Mouse (Mus musculus) embryonic facial prominence, embryonic 13.5 days (tissue): ENCODE results near the gene Gm12569. TPM values are rescaled to one million over a fixed set of nuclear protein-coding genes. Genes with fewer than 3 reads are reported as not detected.

Experiments used
- ATAC-seq: fragments of 200-750 bp; cut with Nextera tagmentation; 2 replicates; pipeline ENCODE4 v1.8.0; 2017; ENCODE audit warnings: low read depth; ENCODE audit not compliant: insufficient number of reproducible peaks, insufficient read depth, low FRiP score, low TSS enrichment
- H3K27ac ChIP-seq: fragments of 300-500 bp; sonication (generic); 2 replicates; pipeline ENCODE4 v1.5.1; 2015; ENCODE audit warnings: moderate library complexity, mild to moderate bottlenecking, inconsistent platforms
- H3K27me3 ChIP-seq: fragments of 300-500 bp; sonication (generic); 2 replicates; pipeline ENCODE4 v1.6.1; 2015; ENCODE audit warnings: mild to moderate bottlenecking, inconsistent platforms
- H3K36me3 ChIP-seq: fragments of 300-500 bp; sonication (generic); 2 replicates; pipeline ENCODE4 v1.6.1; 2015; ENCODE audit warnings: mild to moderate bottlenecking, inconsistent platforms
- H3K4me1 ChIP-seq: fragments of 300-500 bp; sonication (generic); 2 replicates; pipeline ENCODE4 v1.6.1; 2015; ENCODE audit warnings: inconsistent platforms
- H3K4me2 ChIP-seq: fragments of 300-500 bp; sonication (generic); 2 replicates; pipeline ENCODE4 v1.6.1; 2015; ENCODE audit warnings: moderate library complexity, mild to moderate bottlenecking, inconsistent platforms
- H3K4me3 ChIP-seq: fragments of 300-500 bp; sonication (generic); 2 replicates; pipeline ENCODE4 v1.5.1; 2015; ENCODE audit warnings: mild to moderate bottlenecking, inconsistent platforms
- H3K9ac ChIP-seq: fragments of 300-500 bp; sonication (generic); 2 replicates; pipeline ENCODE4 v1.6.1; 2015; ENCODE audit warnings: mild to moderate bottlenecking, inconsistent platforms
- H3K9me3 ChIP-seq: fragments of 300-500 bp; sonication (generic); 2 replicates; pipeline ENCODE4 v1.6.1; 2016; ENCODE audit warnings: inconsistent platforms
- WGBS: fragments of 180-500 bp; shearing (Covaris S2); methylation state at CpG from one replicate; pipeline ENCODE4 v1.1.7; 2015; ENCODE audit warnings: mixed read lengths; 5-methylcytosine and 5-hydroxymethylcytosine counted together
- polyA plus RNA-seq: library from polyadenylated mRNA; unstranded; fragments of >200 nt; fragmentation: Nextera tagmentation; extraction: Ambion mirVana; gene quantifications from 2 replicates; pipeline ENCODE4 v1.2.1, GENCODE M21; 2015

Gene Gm12569
- polyA plus RNA-seq = not detected in 2 replicates

GRCm38 (mm10) chr11:51220308-51220707 lies at the start of gene Gm12569:
Gm12569 (plus strand) TSS chr11:51220473.
- no peak within 1 kb of the TSS for H3K27ac ChIP-seq
- H3K4me2 ChIP-seq = no peak within 1 kb of the TSS
- no peak for ATAC-seq
- no peaks in the 10 kb centered on the region for H3K27me3 ChIP-seq
- H3K4me1 ChIP-seq = no peaks in the 10 kb centered on the region
- no peak within 1 kb of the TSS for H3K9ac ChIP-seq
- no peaks in the 10 kb centered on the region for H3K9me3 ChIP-seq
- no peaks in the 10 kb centered on the region for H3K36me3 ChIP-seq
- WGBS = 93% methylated on average over 11 of the region's 11 CpGs
- H3K4me3 ChIP-seq = no peak within 1 kb of the TSS

GRCm38 (mm10) chr11:51202726-51203125 lies 17.5 kb upstream of the Gm12569 start:
- Histone ChIP-seq H3K27me3 (no peaks in the 10 kb centered on the region), H3K27ac (no peak overlapping the region), H3K4me3 (no peak overlapping the region), H3K36me3 (no peaks in the 10 kb centered on the region), H3K4me2 (no peak overlapping the region), H3K9me3 (no peaks in the 10 kb centered on the region), H3K9ac (no peak overlapping the region), H3K4me1 (no peaks in the 10 kb centered on the region)
- ATAC-seq = no peak
- 78% methylated on average over 5 of the region's 5 CpGs for WGBS

GRCm38 (mm10) chr11:51207758-51208157 lies 12.5 kb upstream of the Gm12569 start:
- H3K9ac ChIP-seq = no peak overlapping the region
- H3K4me3 ChIP-seq = no peak overlapping the region
- WGBS = 86% methylated on average over 3 of the region's 3 CpGs
- no peaks in the 10 kb centered on the region for H3K4me1 ChIP-seq
- no peak overlapping the region for H3K4me2 ChIP-seq
- no peaks in the 10 kb centered on the region for H3K9me3 ChIP-seq
- H3K27me3 ChIP-seq = no peaks in the 10 kb centered on the region
- ATAC-seq = no peak
- H3K27ac ChIP-seq = no peak overlapping the region
- no peaks in the 10 kb centered on the region for H3K36me3 ChIP-seq

DNA sequence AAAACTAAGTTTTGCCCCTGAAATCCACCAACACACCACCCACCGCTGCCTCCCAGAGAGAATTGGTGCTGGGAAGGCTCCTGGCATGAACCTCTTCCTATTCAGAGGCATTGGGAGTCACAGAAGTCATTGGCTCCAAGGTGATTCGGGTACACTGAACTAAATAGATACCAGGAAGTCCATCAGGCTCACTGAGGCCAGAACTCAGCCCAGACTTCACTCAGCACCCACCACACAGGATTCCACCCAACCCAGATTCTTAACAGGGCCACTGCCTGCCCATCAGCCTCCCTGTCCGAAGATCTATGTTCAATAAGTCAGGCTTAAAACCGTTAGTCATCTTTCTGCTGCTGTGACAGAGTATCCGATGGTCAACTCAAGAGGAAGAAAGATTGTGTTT lies 8.8 kb upstream of the Gm12569 start:
- no peak for ATAC-seq
- H3K27ac ChIP-seq = no peak overlapping the region
- 89% methylated on average over 5 of the region's 5 CpGs for WGBS

DNA sequence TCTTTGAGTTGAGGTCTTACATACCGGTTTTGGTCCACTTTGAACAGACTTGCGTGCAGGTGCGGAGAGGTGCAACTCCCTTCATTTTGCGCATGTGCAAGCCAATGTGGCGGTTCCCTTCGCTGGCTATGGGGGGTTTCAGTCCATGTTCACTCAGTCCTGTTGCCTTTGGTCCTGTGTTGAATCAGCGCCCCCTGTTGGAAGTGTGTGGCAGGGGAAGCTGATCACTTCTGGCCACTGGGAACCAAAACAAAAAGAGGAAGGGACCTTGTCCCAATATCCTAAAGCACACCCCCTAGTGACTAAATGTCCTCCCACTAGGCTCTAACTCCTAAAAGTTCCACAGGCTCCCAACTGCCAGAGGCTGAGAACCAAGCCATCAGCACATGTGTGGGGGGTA lies 6.3 kb upstream of the Gm12569 start:
- Histone ChIP-seq H3K27ac (no peak overlapping the region), H3K36me3 (no peaks in the 10 kb centered on the region), H3K4me2 (no peak overlapping the region), H3K4me3 (no peak overlapping the region), H3K9me3 (no peaks in the 10 kb centered on the region), H3K9ac (no peak overlapping the region), H3K27me3 (no peaks in the 10 kb centered on the region), H3K4me1 (no peaks in the 10 kb centered on the region)
- 87% methylated on average over 7 of the region's 7 CpGs for WGBS
- ATAC-seq = no peak

More for the DNA sequence above, 8.8 kb upstream of the Gm12569 start:
- no peaks in the 10 kb centered on the region for H3K27me3 ChIP-seq
- H3K9me3 ChIP-seq = no peaks in the 10 kb centered on the region
- H3K4me3 ChIP-seq = no peak overlapping the region
- no peak overlapping the region for H3K4me2 ChIP-seq
- H3K9ac ChIP-seq = no peak overlapping the region
- no peaks in the 10 kb centered on the region for H3K4me1 ChIP-seq
- no peaks in the 10 kb centered on the region for H3K36me3 ChIP-seq

DNA sequence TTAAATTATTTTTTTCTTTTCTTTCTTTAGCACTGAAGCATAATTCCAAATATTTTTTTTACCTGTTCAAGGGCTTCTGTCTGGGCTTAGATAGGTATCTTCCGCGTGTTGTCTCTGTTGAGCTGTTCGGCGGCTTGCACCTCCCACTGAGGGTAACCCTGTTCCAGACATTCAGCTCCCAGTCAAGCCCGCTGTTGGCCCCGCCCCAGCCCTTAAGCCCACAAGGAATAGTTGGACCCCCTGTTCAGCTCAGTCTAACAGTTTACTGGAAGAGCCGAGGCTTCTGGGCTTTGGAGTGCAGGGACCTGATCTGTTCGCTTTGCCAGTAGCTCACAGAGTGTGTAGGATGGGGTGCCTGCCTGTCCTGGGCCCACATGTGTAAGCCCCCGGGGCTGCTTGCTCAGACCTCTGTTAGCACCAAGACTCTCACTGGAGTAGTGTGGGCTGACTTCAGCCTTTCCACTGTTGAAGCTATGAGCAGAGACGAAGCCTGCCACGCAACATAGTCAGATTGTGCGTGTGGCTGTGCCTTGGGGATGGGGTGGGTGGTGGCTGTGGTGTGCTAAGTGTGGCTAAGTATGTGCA lies 785 bp upstream of the Gm12569 start:
- H3K4me1 ChIP-seq = no peaks in the 10 kb centered on the region
- H3K4me2 ChIP-seq = no peak overlapping the region
- H3K36me3 ChIP-seq = no peaks in the 10 kb centered on the region
- no peak overlapping the region for H3K9ac ChIP-seq
- no peak overlapping the region for H3K27ac ChIP-seq
- WGBS = 76% methylated on average over 12 of the region's 12 CpGs
- H3K4me3 ChIP-seq = no peak overlapping the region
- no peaks in the 10 kb centered on the region for H3K9me3 ChIP-seq
- no peak for ATAC-seq
- no peaks in the 10 kb centered on the region for H3K27me3 ChIP-seq

- Histone ChIP-seq H3K9ac (no peak overlapping the region), H3K36me3 (no peaks in the 10 kb centered on the region), H3K4me1 (no peaks in the 10 kb centered on the region), H3K4me3 (no peak overlapping the region), H3K27me3 (no peaks in the 10 kb centered on the region), H3K9me3 (no peaks in the 10 kb centered on the region), H3K4me2 (no peak overlapping the region), H3K27ac (no peak overlapping the region)
- ATAC-seq = no peak
- 84% methylated on average over 4 of the region's 4 CpGs for WGBS
Measured at GRCm38 (mm10) chr11:51227104-51227503, 6.8 kb downstream of the Gm12569 start.

DNA sequence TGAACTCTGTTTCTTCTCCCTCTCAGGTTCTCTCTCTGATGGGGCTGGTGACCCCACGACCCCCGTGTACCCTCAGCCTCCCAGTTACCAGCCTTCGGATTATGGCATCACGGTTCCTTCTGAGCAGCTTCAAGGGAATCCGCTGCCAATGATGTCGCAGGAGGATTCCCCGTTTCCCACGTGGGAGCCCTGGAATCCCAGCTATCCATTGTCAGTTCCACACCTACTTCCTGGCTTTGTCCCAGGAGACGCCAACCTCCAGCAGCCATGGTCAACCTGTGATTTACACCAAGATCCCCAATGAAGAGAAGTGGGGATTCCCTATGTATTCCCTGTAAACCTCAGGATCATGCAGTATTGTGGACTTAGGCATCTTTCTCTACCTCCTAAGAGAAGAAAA lies 14.4 kb downstream of the Gm12569 start:
- Histone ChIP-seq H3K9ac (no peak overlapping the region), H3K4me3 (no peak overlapping the region), H3K4me2 (no peak overlapping the region), H3K27ac (no peak overlapping the region), H3K27me3 (no peaks in the 10 kb centered on the region), H3K9me3 (no peaks in the 10 kb centered on the region), H3K4me1 (no peaks in the 10 kb centered on the region), H3K36me3 (no peaks in the 10 kb centered on the region)
- no peak for ATAC-seq
- 89% methylated on average over 9 of the region's 9 CpGs for WGBS

GRCm38 (mm10) chr11:51242897-51243296 lies 22.6 kb downstream of the Gm12569 start:
- no peaks in the 10 kb centered on the region for H3K4me1 ChIP-seq
- no peak overlapping the region for H3K9ac ChIP-seq
- no peaks in the 10 kb centered on the region for H3K27me3 ChIP-seq
- 86% methylated on average over 2 of the region's 2 CpGs for WGBS
- H3K4me2 ChIP-seq = no peak overlapping the region
- no peak overlapping the region for H3K4me3 ChIP-seq
- no peaks in the 10 kb centered on the region for H3K36me3 ChIP-seq
- no peak for ATAC-seq
- H3K9me3 ChIP-seq = no peaks in the 10 kb centered on the region
- no peak overlapping the region for H3K27ac ChIP-seq

DNA sequence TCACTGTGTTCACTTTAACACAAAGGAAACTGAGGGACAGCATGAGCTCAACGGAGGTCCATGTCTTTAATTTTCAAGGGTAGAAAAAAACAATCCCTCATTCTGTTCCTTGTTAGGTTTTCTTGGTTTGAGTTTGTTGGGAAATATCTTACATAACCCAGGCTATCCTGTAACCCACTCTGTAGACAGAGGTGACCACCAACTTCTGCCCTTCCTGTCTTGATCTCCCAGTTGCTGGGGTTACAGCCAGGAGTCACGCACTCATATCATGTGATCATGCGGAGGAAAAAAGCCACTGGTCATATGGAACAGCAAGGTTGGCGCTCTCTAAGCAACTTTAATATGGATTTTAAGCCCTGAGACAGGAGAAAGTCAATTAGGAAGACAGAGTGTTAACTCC lies 36.7 kb downstream of the Gm12569 start:
- Histone ChIP-seq H3K4me3 (no peak overlapping the region), H3K4me1 (0 out of 2 replicates have a peak, but pooled peaks cover under 1% of the 10 kb centered on the region), H3K4me2 (no peak overlapping the region), H3K9ac (no peak overlapping the region), H3K27me3 (no peaks in the 10 kb centered on the region), H3K36me3 (no peaks in the 10 kb centered on the region), H3K9me3 (no peaks in the 10 kb centered on the region), H3K27ac (no peak overlapping the region)
- no peak for ATAC-seq
- WGBS = 91% methylated on average over 4 of the region's 4 CpGs

DNA sequence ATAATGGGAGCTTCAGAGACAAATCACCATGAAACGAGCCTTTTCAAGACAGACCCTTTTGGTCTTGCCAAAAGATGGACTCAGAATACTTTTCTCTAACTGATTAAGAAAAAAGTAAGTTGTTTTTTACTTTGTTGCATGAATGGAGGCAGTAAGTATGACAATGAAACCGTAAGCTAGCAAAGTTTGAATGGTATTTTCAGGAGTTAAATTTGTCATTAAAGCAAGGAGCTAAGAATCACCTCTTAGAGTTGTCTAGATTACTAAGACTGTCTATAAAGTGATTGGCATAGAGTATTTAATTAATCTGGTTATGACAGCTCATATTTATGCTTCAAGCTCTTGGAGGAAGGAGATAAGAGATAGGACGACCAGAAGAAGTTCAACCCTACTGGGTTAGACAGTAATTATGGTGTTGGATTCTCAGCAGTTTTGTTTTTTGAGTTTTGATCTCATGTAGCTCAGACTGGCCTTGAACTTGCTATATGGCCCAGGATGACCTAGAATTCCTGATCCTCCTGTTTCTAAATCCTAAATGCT lies 41.5 kb downstream of the Gm12569 start, which contains the start of gene Clk4:
Clk4 (plus strand) TSS at position 51 of the 540 bp plus-strand sequence.
- ATAC-seq = no peak
- H3K4me3 ChIP-seq = peak within 1 kb of the TSS; percentile 97
- H3K9ac ChIP-seq = peak within 1 kb of the TSS; percentile 96
- peak within 1 kb of the TSS; percentile 93 for H3K27ac ChIP-seq
- WGBS = 78% methylated on average over 3 of the region's 3 CpGs
- H3K4me2 ChIP-seq = peak within 1 kb of the TSS; percentile 84
- no peaks in the 10 kb centered on the region for H3K9me3 ChIP-seq
- peaks cover 32% of the 10 kb centered on the region for H3K4me1 ChIP-seq
- no peaks in the 10 kb centered on the region for H3K27me3 ChIP-seq
- no peaks in the 10 kb centered on the region for H3K36me3 ChIP-seq
